Mouse (Mus musculus) heart, postnatal 10 days (tissue): ENCODE measurements around the gene Tob1. TPM values are rescaled to one million over a fixed set of nuclear protein-coding genes. Genes with fewer than 3 reads are reported as not detected.
A peak's percentile ranks its signal among the peaks of the same experiment; 100 is the strongest.

Source experiments
- DNase-seq, 2 experiments: peaks; one replicate each; pipeline ENCODE4 v3.0.0; 2021
- intact Hi-C: fragments of 180-260 bp; cut with DNase I; formaldehyde crosslinking; loops from one replicate; pipeline ENCODE4 v1.15.1; 2025
- total RNA-seq, 2 experiments: library from RNA; stranded (reverse); gene quantifications; 2 replicates each; pipeline ENCODE4 v1.2.3; 2021

Tob1 gene
- total RNA-seq = 10 to 100 TPM; 67.4 to 81.0 TPM

DNA sequence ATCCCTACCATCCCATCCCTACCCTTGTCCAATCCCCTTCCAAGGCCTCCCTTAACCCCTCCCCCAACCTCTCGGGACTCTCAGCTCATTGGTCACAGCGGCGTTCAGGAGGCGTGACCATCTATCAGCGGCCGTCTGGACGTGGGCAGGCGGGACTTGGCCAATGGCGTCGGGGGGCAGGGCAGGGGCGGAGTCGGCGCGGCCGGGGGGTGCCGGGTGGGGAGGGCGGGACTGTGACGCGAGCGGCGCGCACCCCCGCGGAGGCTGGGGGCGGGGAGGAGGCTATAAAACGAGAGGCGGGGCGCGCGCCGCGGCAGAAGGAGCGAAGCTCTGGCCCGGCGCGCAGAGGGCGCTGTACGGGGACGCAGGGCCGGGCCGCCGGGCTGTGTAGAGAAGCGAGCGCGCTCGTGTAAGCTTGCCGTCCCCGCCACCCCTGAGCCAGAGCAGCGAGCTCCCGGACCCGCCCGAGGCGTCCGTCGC, at the start of gene Tob1:
Tob1 (plus strand) TSS at position 331 of the 480 bp plus-strand sequence.
- intact Hi-C loops = no loop called here
- peak; percentile 98 for DNase-seq

DNA sequence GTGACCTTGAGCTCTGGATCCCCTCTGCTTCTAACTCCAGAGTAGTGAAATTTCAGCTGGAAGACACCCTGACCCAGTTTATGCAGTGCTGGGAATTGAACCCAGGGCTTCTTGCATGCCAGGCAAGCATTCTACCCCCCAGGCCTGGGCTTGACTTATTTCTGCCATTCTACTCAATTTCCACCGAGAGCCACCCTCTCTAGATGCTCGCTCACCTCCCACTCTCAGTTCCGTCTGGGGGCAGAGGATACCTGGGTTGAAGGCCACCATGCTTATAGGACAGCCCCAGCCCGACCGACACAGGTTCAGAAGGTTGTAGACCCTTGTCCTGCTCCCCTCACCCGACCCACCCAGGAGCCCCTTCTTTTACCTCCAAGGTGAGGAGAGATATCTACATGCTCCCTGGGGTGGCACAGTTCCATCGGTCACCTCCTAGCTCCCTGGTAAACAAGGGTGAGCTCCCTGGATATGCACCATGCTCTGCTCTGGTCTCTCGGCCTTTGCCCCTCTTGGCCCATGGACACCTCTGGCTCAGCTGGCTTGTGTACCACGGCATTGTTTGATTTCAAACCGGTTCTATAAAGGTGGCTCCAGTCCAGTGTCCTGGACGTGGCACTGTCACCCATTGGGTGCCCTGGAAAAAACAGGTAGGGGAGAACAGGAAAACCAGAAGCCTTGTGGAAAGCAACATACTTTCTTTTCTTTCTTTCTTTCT, 49.2 kb upstream of the Tob1 start:
- no peak for DNase-seq
- intact Hi-C loops = no loop called here

DNA sequence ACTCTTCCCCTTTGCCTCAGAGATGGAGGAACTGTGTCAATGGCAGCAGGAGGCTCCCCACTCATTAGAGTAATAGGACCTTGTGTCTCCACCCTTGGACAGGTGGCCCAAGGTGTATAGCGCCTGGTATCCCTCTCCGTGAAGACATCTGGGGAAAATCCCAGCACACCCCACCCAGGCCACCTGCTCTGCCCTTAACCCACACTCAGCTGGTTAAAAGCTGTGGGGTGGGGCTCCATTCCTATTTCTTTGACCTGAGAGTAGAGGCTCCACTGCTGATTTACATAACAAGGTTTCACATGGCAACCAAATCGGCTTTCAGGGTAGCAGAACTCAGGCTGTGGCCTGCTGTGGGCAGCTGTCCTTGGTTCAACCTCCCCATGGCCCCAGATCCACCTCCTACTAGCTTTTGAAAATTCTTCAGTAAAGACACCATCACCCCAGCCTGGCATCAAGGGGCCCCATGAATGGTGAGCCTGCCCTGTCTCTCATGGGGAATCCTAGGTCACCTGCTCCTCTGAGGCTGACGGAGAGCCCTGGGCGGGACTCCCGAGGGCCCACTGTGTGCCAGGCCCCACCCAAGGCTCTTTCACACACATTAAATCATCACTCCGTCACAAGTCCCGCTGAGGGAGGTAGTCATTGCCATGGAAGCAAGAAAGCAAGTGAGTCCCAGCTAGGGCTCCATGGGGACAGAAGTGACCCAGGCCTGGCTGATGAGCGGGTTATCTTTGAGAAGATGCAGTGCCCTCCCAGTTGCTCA, 48.1 kb upstream of the Tob1 start:
- intact Hi-C loops = no loop called here
- DNase-seq = no peak

DNA sequence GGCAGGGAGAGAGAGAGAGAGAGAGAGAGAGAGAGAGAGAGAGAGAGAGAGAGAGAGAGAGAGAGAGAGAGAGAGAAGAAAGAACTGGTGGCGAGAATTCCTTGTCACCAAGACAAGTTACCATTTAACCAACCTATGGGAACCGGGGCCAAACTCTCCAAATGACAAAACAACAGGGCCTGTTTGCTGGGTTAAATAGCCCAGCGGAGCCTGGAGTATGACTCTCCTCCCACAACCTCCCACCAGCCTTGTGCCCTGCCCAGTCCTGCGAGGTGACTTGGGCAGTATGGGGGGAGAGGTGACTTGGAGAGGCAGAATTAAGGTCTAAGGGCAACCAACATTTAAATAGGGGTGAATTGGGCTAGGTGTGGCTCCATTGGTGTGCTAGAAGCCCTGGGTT, 45.5 kb upstream of the Tob1 start:
- DNase-seq = no peak
- intact Hi-C loops = no loop called here

DNA sequence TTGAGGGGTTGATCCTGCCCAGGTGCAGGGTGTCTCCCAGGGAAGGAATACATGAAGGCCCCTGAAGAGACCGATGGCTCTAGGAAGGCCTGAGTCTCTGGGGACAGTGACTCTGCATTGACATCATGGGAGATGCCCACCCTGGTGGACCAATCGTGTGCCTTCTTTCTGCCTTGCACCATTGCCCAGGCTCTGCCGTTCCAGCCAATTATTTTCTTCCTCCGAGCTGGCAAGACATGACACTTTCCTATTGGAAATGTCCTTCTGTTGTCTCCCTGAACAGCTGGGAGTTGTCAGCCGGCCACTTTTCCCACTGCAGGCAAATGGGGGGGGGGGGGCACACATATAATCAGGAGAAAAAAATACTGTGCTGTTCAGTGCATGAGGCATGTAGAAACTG, 43.0 kb upstream of the Tob1 start:
- intact Hi-C loops = no loop called here
- DNase-seq = peak; percentile 18 to 31

DNA sequence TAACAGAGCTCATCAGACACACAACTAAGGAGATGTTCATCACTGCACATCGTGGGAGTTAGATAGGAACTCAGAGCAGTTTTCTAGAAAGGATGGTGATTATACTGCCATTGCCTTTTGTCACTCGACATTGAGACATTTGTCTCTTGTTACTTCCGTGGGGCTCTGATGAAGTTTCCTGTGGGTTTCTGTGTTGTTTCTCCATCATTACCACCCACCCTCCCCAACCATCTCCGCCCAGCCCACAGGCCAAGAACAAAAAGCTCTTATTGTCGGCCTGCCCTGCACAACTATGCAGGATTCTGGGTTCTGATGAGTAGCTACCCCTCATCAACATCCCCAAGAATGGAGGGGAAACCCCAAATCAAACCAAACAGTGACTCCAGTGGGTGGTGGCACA, 41.7 kb upstream of the Tob1 start:
- intact Hi-C loops = no loop called here
- no peak for DNase-seq

DNA sequence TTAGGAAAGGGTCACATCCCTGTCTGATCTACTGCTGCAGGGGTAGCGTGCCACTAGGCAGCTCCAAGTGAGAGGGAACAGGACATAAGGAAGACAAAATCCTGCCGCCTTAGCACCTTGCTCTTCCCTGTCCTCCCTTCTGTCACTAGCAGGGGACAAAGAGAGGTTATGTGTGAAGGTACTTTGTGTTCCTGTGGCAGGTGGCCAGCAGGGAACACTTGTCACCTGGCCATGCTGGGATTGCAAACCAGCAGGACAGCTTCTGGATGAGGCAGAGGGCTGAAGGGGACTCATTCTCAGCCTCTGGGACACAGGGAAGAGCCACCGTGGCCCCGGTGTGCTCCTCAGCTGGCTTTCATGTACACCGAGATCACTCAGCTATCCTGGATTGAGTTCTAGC, 39.6 kb upstream of the Tob1 start:
- DNase-seq = peak; percentile 12 to 27
- intact Hi-C loops = no loop called here

DNA sequence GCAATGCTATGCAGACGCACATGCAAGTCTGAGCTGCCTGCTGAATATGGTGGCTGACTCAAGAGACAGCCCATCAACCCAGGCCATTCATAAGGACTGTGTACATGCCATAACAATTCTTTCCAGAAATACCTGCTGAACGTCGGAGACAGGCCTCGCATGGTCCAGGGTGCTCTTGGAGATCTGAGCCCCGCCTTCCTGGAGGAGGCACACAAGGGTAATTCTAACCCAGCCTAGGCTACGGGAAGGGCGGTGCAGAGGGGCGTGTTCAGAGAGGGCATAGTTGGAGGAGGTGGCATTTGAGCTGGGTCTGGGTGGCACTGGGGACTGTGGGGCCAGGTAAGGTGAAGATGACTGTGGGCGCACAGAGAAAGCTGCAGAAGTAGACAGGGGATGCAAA, 39.1 kb upstream of the Tob1 start:
- intact Hi-C loops = no loop called here
- DNase-seq = no peak

DNA sequence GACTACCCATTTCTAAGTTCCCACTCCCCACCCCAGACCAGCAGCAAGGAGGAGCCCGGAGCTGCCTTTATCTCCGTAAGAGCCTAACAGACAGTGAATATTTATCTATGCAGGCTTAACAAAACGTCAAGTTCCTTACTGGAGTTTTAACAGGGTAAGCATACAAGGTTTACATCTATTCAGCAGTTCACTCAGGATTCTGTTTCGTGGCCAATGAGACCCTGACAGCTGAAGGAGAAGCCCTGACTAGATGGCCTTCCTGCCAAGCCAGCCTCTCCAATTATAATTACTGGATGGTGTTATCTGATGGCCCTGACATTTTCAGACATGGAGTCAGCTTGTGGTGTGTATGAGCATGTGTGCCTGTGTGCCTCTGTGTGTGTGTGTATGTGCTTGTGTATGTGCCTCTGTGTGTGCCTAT, 37.5 kb upstream of the Tob1 start:
- no peak for DNase-seq
- intact Hi-C loops = no loop called here

DNA sequence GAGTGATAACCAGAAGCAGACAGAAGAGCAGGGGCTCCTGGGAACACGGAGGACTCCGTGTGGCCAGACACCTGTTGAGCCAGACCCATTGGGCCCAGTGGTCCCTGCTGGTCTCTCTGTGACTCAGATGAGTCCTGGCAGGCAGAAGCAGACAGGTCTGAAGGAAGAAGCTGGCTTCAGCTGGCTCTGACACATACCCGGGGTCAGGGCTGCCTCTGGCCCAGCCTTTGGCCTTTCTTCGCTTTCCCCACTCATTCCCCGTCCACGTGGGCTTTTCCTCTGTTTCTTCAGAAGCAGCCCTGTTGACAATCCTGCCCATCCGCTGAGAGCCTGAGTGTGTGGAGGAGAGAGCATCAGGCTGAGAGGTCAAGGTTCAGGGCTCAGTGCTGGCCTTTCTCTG, 36.0 kb upstream of the Tob1 start:
- intact Hi-C loops = no loop called here
- DNase-seq = no peak

DNA sequence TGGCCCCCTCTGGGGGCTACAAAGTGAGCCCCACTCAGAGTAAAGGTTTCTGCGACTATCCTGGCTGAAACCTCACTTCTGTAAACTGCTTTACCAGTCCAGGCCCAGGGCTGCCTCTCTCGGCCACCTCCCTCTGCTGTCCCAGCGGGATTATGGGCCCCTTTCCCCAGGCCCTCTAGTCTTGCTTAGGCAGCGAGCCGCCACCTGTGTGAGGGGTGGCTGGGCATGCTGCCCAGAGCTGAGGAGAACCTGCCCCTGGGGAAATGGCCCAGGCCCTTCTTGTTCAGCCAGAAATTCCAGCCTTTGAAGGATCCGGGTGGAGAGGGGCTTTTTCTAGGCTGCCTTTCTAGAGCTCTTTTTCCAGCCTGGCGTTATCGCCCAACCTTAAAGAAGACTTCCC, 35.6 kb upstream of the Tob1 start:
- peak; percentile 23 to 24 for DNase-seq
- intact Hi-C loops = no loop called here

DNA sequence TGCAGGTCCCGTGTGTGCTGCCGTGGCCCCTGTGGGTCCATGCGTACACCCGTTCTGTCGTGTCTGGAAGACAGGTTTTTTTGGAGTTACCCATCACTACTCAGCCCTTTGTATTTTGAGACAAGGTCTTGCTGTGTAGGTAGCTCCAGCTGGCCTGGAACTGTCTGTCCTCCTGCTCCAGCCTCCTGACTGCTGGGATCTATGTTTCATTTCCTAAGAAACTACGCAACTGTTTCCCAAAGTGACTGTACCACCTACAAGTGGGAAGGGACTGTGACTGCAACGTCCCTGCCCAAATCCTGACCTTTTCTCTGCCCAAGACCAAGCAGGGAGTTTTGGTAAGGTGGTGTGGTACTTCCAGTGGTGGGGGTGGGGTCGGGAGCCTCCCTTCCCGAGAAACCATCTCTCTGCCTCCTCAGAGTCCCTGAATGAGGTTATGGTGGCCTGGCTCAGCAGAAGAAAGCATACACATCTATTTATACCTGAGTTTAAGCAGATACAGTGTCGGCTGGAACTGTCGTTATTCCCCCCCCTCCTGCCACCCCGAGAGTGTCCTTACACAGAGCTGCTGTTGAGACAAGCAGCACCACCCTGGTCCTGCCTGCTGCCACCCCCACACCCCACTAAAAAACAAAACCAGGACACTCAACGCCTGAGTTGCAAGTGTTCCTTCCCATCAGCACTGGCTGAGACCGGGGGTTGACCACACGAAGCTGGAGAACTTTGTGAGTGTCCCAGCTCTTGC, 33.2 kb upstream of the Tob1 start:
- no peak for DNase-seq
- intact Hi-C loops = no loop called here

DNA sequence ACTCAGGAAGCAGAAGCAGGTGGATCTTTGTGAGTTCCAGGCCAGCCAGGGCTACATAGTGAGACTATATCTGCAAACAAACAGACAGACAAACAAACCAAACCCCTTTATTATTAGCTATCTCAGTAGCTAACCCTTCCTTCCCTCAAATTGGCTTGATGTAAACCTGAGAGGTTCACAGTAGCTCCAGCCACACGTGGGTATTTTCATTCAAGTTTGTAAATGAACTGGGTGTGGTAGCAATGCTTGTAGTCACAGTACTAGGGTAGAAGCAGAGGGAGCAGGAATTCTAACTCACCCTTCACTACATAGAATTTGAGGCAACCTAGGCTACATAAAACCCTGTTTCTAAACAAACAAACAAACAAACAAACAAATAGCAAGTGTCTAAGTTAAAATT, 31.5 kb upstream of the Tob1 start:
- intact Hi-C loops = no loop called here
- no peak for DNase-seq

DNA sequence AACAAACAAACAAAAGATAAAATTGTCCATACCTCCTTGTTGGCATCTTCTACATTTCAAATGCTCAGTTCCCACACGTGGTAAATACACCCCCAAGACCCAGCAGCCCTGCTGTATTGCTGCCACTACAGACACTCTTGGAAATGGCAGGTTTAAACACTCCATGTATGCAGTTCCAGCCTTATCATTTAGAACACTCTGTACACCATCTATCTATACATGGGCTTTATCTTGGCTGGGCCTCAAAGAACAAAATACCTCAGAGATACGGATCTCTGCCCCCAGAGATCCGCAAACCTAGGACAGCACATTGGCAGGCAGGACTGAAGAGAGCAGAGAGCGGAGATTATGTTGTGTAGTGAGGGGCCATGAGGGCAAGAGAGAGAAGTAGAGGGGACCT, 31.1 kb upstream of the Tob1 start:
- DNase-seq = no peak
- intact Hi-C loops = no loop called here

DNA sequence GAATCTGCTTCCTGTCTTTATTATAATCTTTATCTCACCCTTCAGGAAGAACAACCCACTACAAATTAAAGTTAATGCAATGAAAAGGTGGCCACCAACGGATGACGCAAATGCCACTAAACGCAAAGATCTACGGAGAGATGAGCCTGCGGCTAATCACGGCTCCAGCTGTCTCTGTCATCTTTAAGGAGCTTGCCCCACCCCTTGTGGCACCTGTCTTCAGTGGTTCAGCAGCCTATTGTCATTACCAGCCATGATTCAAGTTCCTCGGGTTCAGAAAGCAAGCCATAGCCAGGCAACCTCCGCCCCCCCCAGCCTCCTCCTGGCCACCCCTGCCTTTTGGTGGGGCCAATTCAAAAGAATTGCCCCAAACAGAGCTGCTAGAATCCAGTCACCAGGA, 29.6 kb upstream of the Tob1 start:
- DNase-seq = no peak
- intact Hi-C loops = no loop called here

DNA sequence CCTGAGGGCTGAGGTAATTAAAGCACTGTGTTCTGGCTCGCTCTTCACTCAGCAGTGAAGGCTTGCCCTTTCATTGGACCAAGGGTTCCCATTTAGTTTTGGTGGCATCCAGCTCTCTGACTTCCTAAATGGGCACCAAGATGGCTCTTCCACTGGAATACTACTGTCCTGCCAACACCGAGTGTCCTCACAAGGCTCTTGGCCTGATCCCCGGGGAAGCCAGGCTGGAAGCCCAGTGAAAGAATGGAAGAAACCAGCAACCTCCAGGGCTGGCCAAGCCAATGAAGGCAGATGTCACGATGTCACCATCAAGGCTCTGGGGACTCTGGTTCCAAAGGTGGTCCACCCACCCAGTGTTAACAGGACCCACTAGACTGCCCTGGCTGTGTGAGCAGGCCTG, 28.5 kb upstream of the Tob1 start:
- intact Hi-C loops = no loop called here
- DNase-seq = no peak

DNA sequence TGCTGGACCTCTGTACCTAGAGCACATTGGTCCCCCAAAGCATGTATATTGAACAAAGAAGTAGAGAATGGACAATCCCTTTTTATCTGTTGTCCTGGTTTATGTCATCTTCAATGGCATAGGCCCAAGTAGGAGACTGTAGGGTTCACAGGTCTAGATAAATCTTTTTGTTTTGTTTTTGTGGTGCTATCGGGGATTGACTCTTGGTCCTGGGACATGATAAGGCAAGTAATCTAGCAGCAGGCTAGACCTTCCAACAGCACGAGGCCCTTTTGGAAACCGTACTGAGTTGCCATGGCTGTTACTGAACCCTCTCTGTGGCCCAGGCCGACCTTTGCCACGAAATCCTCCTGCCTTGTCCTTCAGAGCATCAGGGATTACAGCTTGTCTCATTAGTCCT, 28.1 kb upstream of the Tob1 start:
- intact Hi-C loops = no loop called here
- no peak for DNase-seq

DNA sequence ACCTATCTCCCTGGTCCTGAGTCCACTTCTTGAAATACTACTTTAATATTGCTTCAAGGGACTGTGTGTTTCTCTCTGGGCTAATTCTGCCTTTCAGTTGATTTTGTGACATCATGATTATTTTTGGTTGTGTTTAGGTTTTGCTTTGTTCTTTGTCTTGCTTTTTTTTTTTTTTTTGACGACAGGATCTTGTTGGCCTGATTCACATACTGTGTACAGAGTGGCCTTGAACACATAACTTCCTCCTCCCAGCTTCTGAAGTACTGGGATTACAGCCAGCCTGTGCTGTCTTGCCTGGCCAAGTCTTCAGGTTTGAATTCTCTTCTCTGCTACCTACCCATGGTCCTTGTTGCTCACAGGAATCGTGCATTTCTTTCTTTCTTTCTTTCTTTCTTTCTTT, 27.6 kb upstream of the Tob1 start:
- intact Hi-C loops = no loop called here
- no peak for DNase-seq

DNA sequence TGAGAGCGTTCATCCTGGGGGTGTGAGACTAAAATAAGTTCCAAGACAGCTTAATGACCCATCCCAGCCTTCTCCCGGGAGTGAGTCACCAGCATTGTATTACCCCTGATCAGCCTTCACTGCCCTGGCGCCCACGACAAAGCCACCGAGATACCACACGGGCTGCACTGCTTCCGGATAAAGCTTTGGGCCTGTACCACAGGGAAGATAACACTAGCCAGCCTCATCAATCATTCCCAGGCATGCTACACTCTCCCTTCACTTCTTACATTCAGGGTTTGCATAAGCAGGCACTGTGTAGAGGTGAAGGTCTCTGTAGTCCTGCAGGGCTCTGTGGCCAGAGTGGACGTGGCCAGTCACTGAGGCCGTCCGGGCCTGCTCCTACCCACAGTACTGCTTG, 21.7 kb upstream of the Tob1 start:
- no peak for DNase-seq
- intact Hi-C loops = no loop called here

DNA sequence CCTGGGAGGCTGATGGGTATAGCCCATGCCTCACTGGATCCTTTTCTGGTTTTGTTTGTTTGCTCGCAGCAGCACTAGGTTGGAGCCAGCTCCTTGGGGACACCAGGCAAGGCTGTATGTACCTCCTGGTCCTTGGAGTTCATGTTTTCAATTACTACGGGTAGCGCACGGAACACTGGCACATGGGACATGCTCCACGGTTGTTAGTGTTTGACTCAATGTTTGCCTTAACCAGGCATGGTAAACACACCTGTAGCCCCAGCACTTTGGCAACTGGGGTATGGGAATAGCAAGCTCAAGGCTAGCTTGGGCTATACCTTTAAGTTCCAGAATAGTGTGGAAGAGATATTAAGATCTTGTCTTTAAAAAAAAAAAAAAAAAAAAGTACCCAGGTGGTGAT, 20.6 kb upstream of the Tob1 start:
- no peak for DNase-seq
- intact Hi-C loops = no loop called here

DNA sequence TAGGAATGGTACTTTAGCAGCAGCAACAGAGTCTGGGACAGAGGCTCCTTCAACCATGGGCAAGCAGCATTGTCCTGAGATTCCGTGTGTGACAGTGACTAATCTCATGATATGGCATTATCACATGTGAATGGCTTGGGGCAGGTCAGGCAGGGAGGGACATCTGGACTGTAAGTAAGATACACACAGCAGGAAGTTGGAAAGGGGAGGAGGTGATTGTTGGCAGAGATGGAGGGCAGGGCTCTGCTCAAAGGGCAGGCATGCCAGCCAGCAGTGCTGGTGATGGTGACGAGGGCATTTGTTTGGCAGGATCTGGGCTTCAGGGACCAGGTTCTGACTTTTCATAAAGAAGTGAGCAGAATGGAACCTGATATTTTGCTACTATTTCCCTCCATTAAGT, 18.1 kb upstream of the Tob1 start:
- intact Hi-C loops = no loop called here
- DNase-seq = peak; percentile 36 to 50

DNA sequence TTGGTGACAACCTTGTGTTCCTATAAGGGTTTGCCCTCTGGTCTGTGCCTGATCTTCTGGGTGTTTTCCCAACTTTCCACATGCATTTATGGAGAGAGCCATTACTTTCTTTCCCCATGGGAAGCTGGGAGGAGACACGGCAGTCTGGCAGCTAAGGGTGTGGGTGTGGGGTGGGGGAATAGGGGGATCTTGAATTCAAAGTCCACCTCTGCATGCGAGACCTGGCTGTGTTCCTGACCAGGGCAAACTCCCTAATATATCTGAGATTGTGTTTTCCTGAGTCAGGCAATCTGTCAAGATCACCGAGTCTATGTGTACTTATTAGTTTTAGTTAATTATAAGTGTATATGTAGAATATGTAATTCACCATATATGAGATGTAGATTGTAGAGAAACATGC, 14.9 kb upstream of the Tob1 start:
- intact Hi-C loops = no loop called here
- DNase-seq = no peak
